Mouse (Mus musculus): ENCODE measurements around the gene Slc22a23.
A peak's percentile ranks its signal among the peaks of the same experiment; 100 is the strongest.

DNA sequence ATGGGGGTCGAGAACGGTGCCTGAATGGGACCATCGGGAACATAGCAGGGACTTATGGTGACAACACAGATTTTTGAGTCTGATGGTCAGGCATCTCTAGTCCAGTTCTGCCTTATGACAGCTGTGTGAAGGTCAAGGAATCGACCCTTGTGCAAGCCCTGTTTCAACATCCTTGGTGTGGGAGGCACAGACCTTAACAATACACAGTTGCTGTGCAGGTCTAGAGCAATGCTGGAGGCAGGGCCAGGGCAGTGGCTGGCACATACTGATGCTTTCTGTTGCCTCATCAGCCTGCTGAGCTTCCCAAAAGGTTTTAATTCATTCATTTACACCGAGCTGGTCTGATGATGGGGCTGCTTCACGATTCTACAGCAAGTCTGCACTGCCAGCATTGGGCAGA, 28.5 kb downstream of the Slc22a23 start:
- TF ChIP-seq EP300 (IDR thresholded peaks at IDR 0.05; ENCODE audit: low read depth): 0 out of 2 replicates have a peak, but pooled peaks have one; percentile 6
- TF ChIP-seq CTCF (IDR thresholded peaks at IDR 0.05; ENCODE audit: low read depth): no peak
